Mouse (Mus musculus) neural tube, embryonic 13.5 days (tissue): ENCODE measurements around the gene Zfp9. TPM values are rescaled to one million over a fixed set of nuclear protein-coding genes. Genes with fewer than 3 reads are reported as not detected.

Experiments
- ATAC-seq: fragments of 200-750 bp; cut with Nextera tagmentation; 2 replicates; pipeline ENCODE4 v1.8.0; 2017; ENCODE audit warnings: low read depth, mild to moderate bottlenecking, moderate TSS enrichment, moderate library complexity
- H3K27ac ChIP-seq: fragments of 300-500 bp; sonication (generic); replicated peaks from 2 replicates; pipeline ENCODE4 v1.5.1; 2015; ENCODE audit warnings: moderate library complexity, mild to moderate bottlenecking, inconsistent platforms
- H3K27me3 ChIP-seq: fragments of 300-500 bp; sonication (generic); 2 replicates; pipeline ENCODE4 v1.6.1; 2015; ENCODE audit warnings: mild to moderate bottlenecking, inconsistent platforms
- H3K36me3 ChIP-seq: fragments of 300-500 bp; sonication (generic); 2 replicates; pipeline ENCODE4 v1.6.1; 2015; ENCODE audit warnings: mild to moderate bottlenecking, inconsistent platforms
- H3K4me1 ChIP-seq: fragments of 300-500 bp; sonication (generic); replicated peaks from 2 replicates; pipeline ENCODE4 v1.6.1; 2015; ENCODE audit warnings: inconsistent platforms
- H3K4me2 ChIP-seq: fragments of 300-500 bp; sonication (generic); 2 replicates; pipeline ENCODE4 v1.6.1; 2015; ENCODE audit warnings: inconsistent platforms, mild to moderate bottlenecking, moderate library complexity
- H3K4me3 ChIP-seq: fragments of 300-500 bp; sonication (generic); 2 replicates; pipeline ENCODE4 v1.5.1; 2015; ENCODE audit warnings: mild to moderate bottlenecking, inconsistent platforms
- H3K9ac ChIP-seq: fragments of 300-500 bp; sonication (generic); 2 replicates; pipeline ENCODE4 v1.6.1; 2015; ENCODE audit warnings: moderate library complexity, mild to moderate bottlenecking, inconsistent platforms
- H3K9me3 ChIP-seq: fragments of 300-500 bp; sonication (generic); 2 replicates; pipeline ENCODE4 v1.6.1; 2016; ENCODE audit warnings: inconsistent platforms
- WGBS: fragments of 180-500 bp; shearing (Covaris S2); methylation state at CpG from one replicate; pipeline ENCODE4 v1.1.7; 2015; 5-methylcytosine and 5-hydroxymethylcytosine counted together
- microRNA-seq: library from miRNA; unstranded; fragments of <30 nt; microRNA quantifications from one replicate; pipeline ENCODE4, GENCODE M21; 2016
- polyA plus RNA-seq: library from polyadenylated mRNA; unstranded; fragments of >200 nt; fragmentation: Nextera tagmentation; extraction: Ambion mirVana; gene quantifications from 2 replicates; pipeline ENCODE4 v1.2.1, GENCODE M21; 2015

Gene Zfp9
- polyA plus RNA-seq, 1 experiment from 2014 or later: 11.0 TPM

DNA sequence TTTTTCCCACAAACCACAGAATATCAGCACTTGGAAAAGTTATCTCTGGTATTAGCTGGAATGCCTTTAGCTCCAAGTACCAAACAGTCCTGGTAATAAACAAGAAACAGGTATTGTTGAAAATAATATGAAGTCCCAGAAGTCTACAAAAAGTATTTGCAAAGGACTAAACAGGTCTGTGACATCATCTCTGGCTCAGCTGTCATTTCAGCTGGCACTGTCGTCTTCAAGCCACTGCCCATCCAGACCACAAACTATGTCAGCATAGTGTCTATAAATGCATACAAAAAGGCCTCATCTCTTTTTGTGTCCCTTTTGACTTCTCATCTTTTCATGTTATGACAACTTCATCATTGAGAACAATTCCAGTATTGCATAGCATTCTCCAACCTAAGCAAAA, 52.5 kb downstream of the Zfp9 start:
- Histone ChIP-seq H3K36me3 (peaks cover 47% of the 10 kb centered on the region), H3K27me3 (no peaks in the 10 kb centered on the region), H3K4me2 (no peak overlapping the region), H3K9me3 (peaks cover 12% of the 10 kb centered on the region), H3K9ac (no peak overlapping the region), H3K4me1 (no peaks in the 10 kb centered on the region), H3K27ac (no peak overlapping the region), H3K4me3 (no peak overlapping the region)
- no peak for ATAC-seq
- 92% methylated on average over 1 of the region's 1 CpGs for WGBS

DNA sequence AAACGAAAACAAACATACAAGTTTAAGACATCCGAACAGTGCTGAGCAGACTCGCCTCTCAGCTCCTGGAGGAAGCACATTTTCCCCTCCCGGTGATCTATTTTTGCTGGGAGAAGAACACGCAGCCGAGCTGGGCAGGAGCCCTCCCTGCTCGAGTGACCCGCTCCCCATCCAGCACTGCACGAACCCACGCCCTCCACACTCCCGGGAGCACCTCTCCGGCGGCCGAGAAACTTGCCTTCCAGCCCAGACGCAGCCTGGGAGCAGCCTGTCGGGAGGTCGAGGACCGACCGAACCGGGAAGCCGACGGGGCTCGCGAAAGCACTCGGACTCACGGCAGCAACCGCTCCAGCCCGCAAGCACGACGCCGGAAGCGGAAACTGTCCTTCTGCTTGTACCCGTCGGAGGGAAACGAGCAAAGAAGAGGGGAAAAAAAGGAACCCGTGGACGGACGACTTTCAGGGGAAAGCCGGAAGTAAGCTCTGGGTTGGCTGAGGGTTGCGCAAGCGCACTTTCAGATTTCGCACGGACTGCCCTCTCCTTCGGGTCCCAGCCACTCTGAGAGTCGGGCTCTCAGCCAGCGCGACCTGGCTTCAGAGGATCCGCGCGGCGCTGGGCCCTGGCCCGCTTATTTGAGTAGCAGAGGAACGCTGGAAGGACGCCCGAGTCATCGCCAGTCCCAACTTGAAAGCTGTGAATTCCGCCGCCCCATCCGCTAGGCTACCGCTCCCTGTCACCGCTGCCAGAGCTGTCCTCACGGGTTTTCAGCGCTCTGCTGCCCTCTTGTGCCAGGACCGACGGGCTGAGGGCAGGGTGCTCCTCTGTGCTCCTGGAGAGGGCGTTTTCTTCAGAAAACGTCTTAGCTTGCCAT, 59.8 kb downstream of the Zfp9 start, which contains the start of gene Bms1:
Gene Bms1, minus strand, starts transcription at position 425 of the 871 bp plus-strand sequence.
- peak within 1 kb of the TSS; percentile 86 for H3K9ac ChIP-seq
- ATAC-seq: peak; percentile 98

More for the DNA sequence above, 59.8 kb downstream of the Zfp9 start, which contains the start of gene Bms1:
- Histone ChIP-seq H3K4me1 (peaks cover 15% of the 10 kb centered on the region), H3K27ac (peak within 1 kb of the TSS; percentile 90), H3K27me3 (no peaks in the 10 kb centered on the region), H3K9me3 (no peaks in the 10 kb centered on the region), H3K4me3 (peak within 1 kb of the TSS; percentile 90), H3K36me3 (peaks cover 27% of the 10 kb centered on the region), H3K4me2 (peak within 1 kb of the TSS; percentile 60)
- under 1% methylated on average over 67 of the region's 67 CpGs for WGBS

Small RNA genes lying within 50 kb of the gene (microRNA-seq; reads per million reads assigned to microRNA genes)
- gene Gm25953: not detected

Other genes with a start within 250 kb of the Zfp9 start
- 20.3 and 26.7 TPM in 2 replicates for gene Bms1, start 59.8 kb downstream of the Zfp9 start, polyA plus RNA-seq
- gene Zfp248, start 23.8 kb downstream of the Zfp9 start, polyA plus RNA-seq: 16.8 and 19.9 TPM in 2 replicates
- gene Ankrd26, start 82.9 kb upstream of the Zfp9 start, polyA plus RNA-seq: 14.5 and 16.8 TPM in 2 replicates